Mouse (Mus musculus): ENCODE data around the gene Slc35e3.

- TF ChIP-seq CTCF (IDR thresholded peaks at IDR 0.05; ENCODE audit: borderline replicate concordance, extremely low read depth, insufficient read depth, insufficient read length) (no peak), POLR2A (IDR thresholded peaks at IDR 0.05; ENCODE audit: borderline replicate concordance, extremely low read depth, insufficient read depth, insufficient read length, poor library complexity, severe bottlenecking) (no peak)
Observed at GRCm38 (mm10) chr10:117738140-117738921, 7.8 kb downstream of the Slc35e3 start.

Measured in brain, embryonic 14.5 days (tissue).